Mouse (Mus musculus): ENCODE data around the gene Pxk.
"Not testable (repeated sequence)": the region's sequence is repeated elsewhere in the genome, so short reads cannot be mapped to it uniquely, and the experiment has no call there.

Gene Pxk

GRCm38 (mm10) chr14:8101886-8102285 lies 3.9 kb downstream of the Pxk start:
- no peak for DNase-seq (ENCODE audit: low read depth, low spot score)

- DNase-seq (ENCODE audit: low read depth, low spot score) = no peak
Observed at GRCm38 (mm10) chr14:8102676-8103075, 4.7 kb downstream of the Pxk start.

GRCm38 (mm10) chr14:8108047-8108446 lies 10.0 kb downstream of the Pxk start:
- no peak for DNase-seq (ENCODE audit: low read depth, low spot score)

GRCm38 (mm10) chr14:8108976-8109375 lies 11.0 kb downstream of the Pxk start:
- no peak for DNase-seq (ENCODE audit: low read depth, low spot score)

GRCm38 (mm10) chr14:8111545-8111944 lies 13.5 kb downstream of the Pxk start:
- no peak for DNase-seq (ENCODE audit: low read depth, low spot score)

GRCm38 (mm10) chr14:8112036-8112435 lies 14.0 kb downstream of the Pxk start:
- no peak for DNase-seq (ENCODE audit: low read depth, low spot score)

GRCm38 (mm10) chr14:8113616-8114015 lies 15.6 kb downstream of the Pxk start:
- DNase-seq (ENCODE audit: low read depth, low spot score) = no peak

- DNase-seq (ENCODE audit: low read depth, low spot score) = no peak
Observed at GRCm38 (mm10) chr14:8114306-8114705, 16.3 kb downstream of the Pxk start.

GRCm38 (mm10) chr14:8114756-8115155 lies 16.7 kb downstream of the Pxk start:
- no peak for DNase-seq (ENCODE audit: low read depth, low spot score)

- DNase-seq (ENCODE audit: low read depth, low spot score) = no peak
Observed at GRCm38 (mm10) chr14:8115772-8116171, 17.8 kb downstream of the Pxk start.

GRCm38 (mm10) chr14:8117371-8117770 lies 19.4 kb downstream of the Pxk start:
- no peak for DNase-seq (ENCODE audit: low read depth, low spot score)

- no peak for DNase-seq (ENCODE audit: low read depth, low spot score)
Observed at GRCm38 (mm10) chr14:8119454-8119853, 21.4 kb downstream of the Pxk start.

GRCm38 (mm10) chr14:8119904-8120303 lies 21.9 kb downstream of the Pxk start:
- no peak for DNase-seq (ENCODE audit: low read depth, low spot score)

GRCm38 (mm10) chr14:8123141-8123540 lies 25.1 kb downstream of the Pxk start:
- DNase-seq (ENCODE audit: low read depth, low spot score) = no peak

- DNase-seq (ENCODE audit: low read depth, low spot score) = not testable (repeated sequence)
Observed at GRCm38 (mm10) chr14:8123611-8124010, 25.6 kb downstream of the Pxk start.

- DNase-seq (ENCODE audit: low read depth, low spot score) = no peak
Observed at GRCm38 (mm10) chr14:8124046-8124881, 26.3 kb downstream of the Pxk start.

- no peak for DNase-seq (ENCODE audit: low read depth, low spot score)
Observed at GRCm38 (mm10) chr14:8127971-8128370, 30.0 kb downstream of the Pxk start.

- no peak for DNase-seq (ENCODE audit: low read depth, low spot score)
Observed at GRCm38 (mm10) chr14:8132789-8133188, 34.8 kb downstream of the Pxk start.

GRCm38 (mm10) chr14:8134234-8134633 lies 36.2 kb downstream of the Pxk start:
- DNase-seq (ENCODE audit: low read depth, low spot score) = no peak

GRCm38 (mm10) chr14:8135130-8135529 lies 37.1 kb downstream of the Pxk start:
- no peak for DNase-seq (ENCODE audit: low read depth, low spot score)

- no peak for DNase-seq (ENCODE audit: low read depth, low spot score)
Observed at GRCm38 (mm10) chr14:8139724-8140710, 42.0 kb downstream of the Pxk start.

GRCm38 (mm10) chr14:8141131-8141530 lies 43.1 kb downstream of the Pxk start:
- DNase-seq (ENCODE audit: low read depth, low spot score) = no peak

Data from c-Kit-negative CD71-positive TER-119-positive erythroid progenitor cells, embryonic 14.5 days (primary cell).